Mouse (Mus musculus): ENCODE measurements at regions not wholly inside any gene's neighbourhood (a gene's known extent, or its start where the extent isn't known, plus 50 kb on each side); places are given as distances from the start of the nearest gene placed in this dataset.
A peak's percentile ranks its signal among the peaks of the same experiment; 100 is the strongest.
"Not testable (repeated sequence)": the region's sequence is repeated elsewhere in the genome, so short reads cannot be mapped to it uniquely, and the experiment has no call there.

DNA sequence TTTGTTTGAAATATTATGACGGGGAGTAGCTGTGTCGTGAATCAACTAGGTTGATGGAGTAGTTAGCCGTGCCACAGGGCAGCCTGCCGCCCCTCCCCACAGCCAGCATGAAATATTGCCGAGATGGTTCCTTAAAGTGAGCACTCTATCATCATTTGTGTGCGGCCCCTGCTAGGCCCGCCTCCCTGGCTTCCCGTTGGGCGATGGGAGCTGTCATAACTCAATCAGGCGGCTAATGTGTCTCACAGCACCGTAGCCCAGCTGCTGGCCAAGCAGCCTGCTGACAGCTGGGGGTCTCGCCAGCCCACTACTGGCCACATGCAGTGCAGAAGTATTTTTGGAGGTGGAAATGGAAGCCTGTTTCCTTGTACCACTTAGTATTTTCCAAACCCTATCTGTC is 140.9 kb downstream of the Sall1 start:
- DNase-seq, result no peak

DNA sequence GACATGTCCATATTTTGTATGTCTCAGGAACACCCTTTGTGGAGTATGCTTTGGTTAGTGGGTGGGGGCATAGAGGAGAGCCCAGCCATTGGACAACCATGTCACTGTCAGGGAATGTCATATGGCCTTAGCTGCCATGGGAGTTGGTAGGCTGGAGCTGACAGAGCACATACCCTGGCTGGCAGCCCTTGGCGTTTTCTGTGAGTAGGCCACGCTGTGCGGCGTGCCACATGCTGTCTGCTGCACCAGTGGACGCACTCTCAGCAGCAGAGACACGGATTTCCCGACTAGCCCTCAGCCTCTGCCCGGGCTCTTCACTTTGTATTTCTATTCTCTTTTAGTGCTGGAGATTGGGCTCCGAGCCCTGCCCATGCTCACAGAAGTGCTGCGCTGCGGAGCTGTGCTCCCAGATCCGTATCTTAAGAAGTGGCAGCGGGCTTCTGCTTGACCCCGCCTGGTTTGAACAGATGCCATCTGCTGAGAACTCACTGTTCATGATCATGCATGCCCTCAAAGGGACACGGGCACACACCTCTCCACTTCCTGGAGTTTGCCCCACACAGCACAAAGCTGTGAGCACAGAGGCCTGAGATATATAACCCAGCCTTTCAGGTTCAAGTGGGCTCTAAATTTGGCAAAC is 160.1 kb downstream of the Sall1 start:
- no peak for DNase-seq

DNA sequence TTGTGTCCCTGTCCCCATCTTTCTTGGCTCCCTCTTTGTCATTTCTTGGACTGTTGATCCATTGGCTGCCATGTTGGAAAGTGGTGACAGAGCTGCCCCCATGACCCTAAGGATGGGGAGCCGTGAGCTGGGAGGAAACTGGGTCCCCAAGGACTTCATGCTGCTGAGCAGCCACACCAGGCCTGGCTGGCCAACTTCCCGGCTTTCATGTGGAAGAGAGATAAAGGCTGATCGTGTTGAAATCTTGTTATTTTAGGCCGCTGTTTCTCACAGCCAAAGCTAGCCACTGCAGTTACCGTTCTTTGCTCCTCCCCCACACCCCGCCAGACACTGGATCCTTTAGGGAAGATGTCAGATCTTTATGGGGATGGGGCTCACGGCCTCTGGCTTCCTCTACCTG is 164.1 kb downstream of the Sall1 start:
- peak; percentile 47 for DNase-seq

GRCm38 (mm10) chr8:88877921-88878320 is 166.0 kb downstream of the Sall1 start:
- DNase-seq, result no peak

GRCm38 (mm10) chr8:88862846-88863455 is 166.1 kb downstream of the Cyld start:
- DNase-seq, result peak; percentile 75

DNA sequence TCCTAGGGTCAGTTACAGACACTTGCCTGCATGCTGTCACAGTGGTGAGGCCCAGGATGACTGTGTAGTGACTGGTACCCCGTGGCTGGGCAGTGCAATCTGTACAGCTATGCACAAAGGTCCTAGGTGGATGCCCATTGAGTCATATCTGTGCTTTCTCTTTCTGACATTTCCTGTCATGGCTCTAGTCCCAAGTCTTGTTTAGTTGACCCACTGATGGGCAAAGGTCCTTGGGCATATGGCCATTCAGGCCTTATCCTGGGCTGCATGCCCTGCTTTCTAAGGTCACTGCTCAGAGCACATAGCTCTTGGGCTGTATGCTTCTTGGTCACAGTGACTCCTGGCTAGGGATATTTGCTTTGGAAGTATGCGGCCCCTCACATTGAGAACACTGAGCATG is 160.4 kb downstream of the Cyld start:
- DNase-seq, result peak; percentile 70

GRCm38 (mm10) chr8:88853200-88853599 is 156.4 kb downstream of the Cyld start:
- DNase-seq, result no peak

DNA sequence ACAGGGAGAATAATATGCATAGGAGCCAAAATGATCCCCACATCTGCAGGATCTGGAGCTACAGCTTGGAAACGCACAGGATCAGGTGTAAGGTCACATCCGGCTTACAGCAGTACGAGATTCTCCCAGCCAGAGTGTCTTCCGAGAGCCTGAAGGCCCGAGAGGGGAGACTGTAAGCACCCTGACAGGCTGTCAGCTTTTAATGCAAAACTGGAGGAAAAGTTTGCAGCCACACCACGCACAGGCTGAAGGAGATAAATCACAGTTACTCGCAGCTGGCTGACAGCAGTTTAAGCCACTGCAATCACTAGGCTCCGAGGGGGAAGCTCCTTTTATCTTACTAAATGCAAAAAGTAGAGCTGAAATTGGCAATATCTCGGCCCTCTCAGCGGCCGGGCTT is 149.1 kb downstream of the Cyld start:
- no peak for DNase-seq

GRCm38 (mm10) chr8:88844370-88844769 is 147.5 kb downstream of the Cyld start:
- DNase-seq, result no peak

DNA sequence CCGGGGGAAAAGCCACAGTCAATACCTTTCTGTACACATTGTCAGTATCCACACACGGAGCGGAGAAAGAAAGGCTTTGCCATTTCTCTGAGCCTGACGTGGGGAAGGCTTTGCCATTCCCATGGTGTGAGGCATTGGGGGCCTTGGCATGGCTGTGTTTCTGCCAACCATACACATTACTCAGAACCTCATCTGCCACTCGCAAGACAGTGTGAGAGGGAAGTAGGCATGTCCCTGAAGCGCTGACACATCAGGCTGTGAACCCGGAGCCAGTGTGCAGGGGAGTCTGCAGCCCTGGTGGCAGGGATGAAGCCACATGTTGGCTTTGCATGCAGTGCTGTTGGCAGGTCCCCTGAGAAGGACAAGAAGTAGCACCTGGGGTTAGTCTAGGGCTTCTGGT is 145.6 kb downstream of the Cyld start:
- DNase-seq, result peak; percentile 62

- no peak for DNase-seq
Measured at GRCm38 (mm10) chr8:88840096-88840495, 143.3 kb downstream of the Cyld start.

DNA sequence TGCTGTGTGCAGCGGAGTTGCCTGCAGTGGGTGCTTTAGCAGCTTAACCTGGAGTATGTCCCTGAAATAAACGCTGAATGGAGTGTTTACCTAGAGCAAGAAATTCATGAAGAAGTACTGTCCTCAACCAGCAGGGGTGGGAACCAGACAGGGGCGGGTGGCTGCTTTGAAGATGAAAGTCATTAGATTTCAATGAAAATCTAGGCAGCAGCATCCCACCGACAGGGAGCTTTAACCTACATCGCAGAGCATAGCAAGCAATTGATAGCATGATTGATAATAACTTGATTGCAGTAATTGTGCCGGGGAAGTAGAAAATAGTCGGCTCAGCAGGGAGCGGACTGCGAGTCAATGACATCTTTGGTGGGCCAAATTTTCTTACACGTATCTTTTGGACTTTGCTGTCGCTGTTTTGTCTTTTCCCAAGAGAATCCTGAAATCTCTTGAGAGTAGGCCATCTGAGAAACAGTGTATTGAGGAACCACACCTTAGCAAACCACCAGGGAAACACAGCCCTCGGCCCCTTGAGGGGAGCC is 139.0 kb downstream of the Cyld start:
- no peak for DNase-seq

- DNase-seq, result no peak
Measured at GRCm38 (mm10) chr8:88825816-88826215, 129.0 kb downstream of the Cyld start.

DNA sequence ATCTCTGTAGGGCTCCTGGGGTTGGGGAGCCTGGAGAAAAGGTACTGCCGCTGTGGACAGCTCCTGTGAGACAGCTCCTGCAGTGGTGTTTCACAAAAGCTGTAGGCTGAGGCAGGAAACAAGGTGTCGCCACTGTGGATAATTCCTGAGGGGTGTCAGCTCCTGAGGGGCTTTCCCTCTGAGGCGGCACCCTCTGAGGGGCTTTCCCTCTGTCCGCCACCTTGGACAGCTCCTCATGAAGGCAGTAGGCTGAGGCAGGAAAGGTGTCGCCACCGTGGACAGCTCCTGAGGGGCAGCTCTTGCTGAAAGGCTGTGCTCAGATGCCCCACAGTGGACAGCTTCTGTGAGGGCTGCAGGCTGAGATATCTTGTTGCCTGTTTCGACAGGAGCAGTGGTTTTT is 127.1 kb downstream of the Cyld start:
- DNase-seq, result no peak

- DNase-seq, result no peak
Measured at GRCm38 (mm10) chr8:88820275-88820850, 123.5 kb downstream of the Cyld start.

- DNase-seq, result no peak
Measured at GRCm38 (mm10) chr8:88816461-88816860, 119.6 kb downstream of the Cyld start.

GRCm38 (mm10) chr8:88814246-88814645 is 117.4 kb downstream of the Cyld start:
- no peak for DNase-seq

GRCm38 (mm10) chr8:88812901-88813676 is 116.3 kb downstream of the Cyld start:
- no peak for DNase-seq

DNA sequence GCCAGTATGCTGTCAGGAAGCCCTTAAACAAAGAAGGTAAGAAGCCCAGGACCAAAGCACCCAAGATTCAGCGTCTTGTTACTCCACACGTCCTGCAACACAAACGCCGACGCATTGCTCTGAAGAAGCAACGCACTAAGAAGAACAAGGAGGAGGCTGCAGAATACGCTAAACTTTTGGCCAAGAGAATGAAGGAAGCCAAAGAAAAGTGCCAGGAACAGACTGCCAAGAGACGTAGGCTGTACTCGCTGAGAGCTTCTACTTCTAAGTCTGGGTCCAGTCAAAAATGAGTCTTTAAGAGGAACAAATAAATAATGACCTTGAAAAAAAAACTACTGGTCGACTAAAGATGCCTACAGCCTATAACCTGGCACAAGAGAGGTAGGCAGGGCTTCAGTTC is 110.0 kb downstream of the Cyld start:
- DNase-seq, result not testable (repeated sequence)

Data from adrenal gland, adult 2 months (tissue).